Mouse (Mus musculus) Patski (cell line): ENCODE measurements around the gene Gcnt2. TPM values are rescaled to one million over a fixed set of nuclear protein-coding genes. Genes with fewer than 3 reads are reported as not detected.

Experiments
- ATAC-seq: fragments of 100-300 bp; one replicate; pipeline ENCODE4 v1.8.0; 2021
- CTCF ChIA-PET: fragments of 350-600 bp; sonication (Branson Sonifier 250); formaldehyde crosslinking; loops from one replicate; lab custom pipeline; 2022; ENCODE audit warnings: inconsistent platforms; lab: Charles Lee
- POLR2A ChIA-PET: fragments of 350-600 bp; sonication (Branson Sonifier 250); formaldehyde crosslinking; loops from one replicate; lab custom pipeline; 2022; ENCODE audit warnings: antibody characterized with exemption, inconsistent platforms; lab: Charles Lee
- DNase-seq: peaks from one replicate; pipeline ENCODE4 v3.0.0-alpha.2; 2011; ENCODE audit warnings: low read depth, low spot score
- H3K27me3 ChIP-seq: fragments of 371-371 bp; one replicate; pipeline ENCODE4 v1.5.1; 2021
- CTCF ChIP-seq: fragments of 100-300 bp; IDR thresholded peaks from one replicate; pipeline ENCODE4 v1.5.1; 2021
- in situ Hi-C: fragments of 300-500 bp; cut with MboI; formaldehyde crosslinking; loops from 3 replicates; pipeline ENCODE4 v1.11.1; 2018; ENCODE audit warnings: low pct_unique_long_range_greater_than_20kb, mixed read lengths
- polyA plus RNA-seq: library from polyadenylated mRNA; unstranded; gene quantifications from one replicate; pipeline ENCODE4 v1.2.3, GENCODE M21; 2021

Gcnt2 gene
- polyA plus RNA-seq, 1 experiment from 2014 or later, result 71.2 TPM

- DNase-seq (no peak), ATAC-seq (no peak)
- H3K27me3 ChIP-seq, result no peaks in the 10 kb centered on the region
- POLR2A ChIA-PET, result no interaction called here
- in situ Hi-C loops, result loop anchor here (10.0 kb wide), 1 partner anchor 239 kb away; the partner anchor contains the start of gene Smim13
- CTCF ChIA-PET, result interaction anchor here (1.5 kb wide), 1 partner anchor 49 kb away, joined by 3 read pairs; no protein-coding TSS in a partner anchor
- TF ChIP-seq CTCF, result no peak
Measured at GRCm38 (mm10) chr13:41006244-41006643, 146.7 kb downstream of the Gcnt2 start.

GRCm38 (mm10) chr13:41008271-41008670, 148.7 kb downstream of the Gcnt2 start:
- ATAC-seq (no peak), DNase-seq (no peak)
- in situ Hi-C loops, result loop anchor here (10.0 kb wide), 1 partner anchor 237 kb away; the partner anchor contains the start of gene Smim13
- ChIA-PET POLR2A (no interaction called here), CTCF (no interaction called here)
- no peak for TF ChIP-seq CTCF
- H3K27me3 ChIP-seq, result no peaks in the 10 kb centered on the region

DNA sequence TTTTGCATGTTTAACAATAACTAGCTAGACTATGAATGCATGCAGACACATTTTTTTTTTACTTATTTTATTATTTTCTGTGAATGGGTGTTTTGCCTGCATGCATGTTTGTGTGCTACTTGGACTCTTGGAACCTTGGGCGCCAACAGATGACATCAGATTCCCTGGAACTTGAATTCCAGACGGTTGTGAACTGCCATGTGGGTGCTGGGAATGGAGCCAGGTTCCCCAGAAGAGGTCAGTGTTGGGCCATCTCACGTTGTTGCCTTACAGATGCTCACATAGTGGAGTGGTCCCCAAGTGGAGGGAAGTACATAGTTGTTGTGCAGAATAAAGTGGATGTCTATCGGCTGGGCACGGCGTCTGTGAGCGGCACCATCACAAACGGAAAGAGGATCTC, 149.4 kb downstream of the Gcnt2 start:
- ATAC-seq (no peak), DNase-seq (no peak)
- in situ Hi-C loops, result loop anchor here (10.0 kb wide), 1 partner anchor 236 kb away; the partner anchor contains the start of gene Smim13
- ChIA-PET CTCF (interaction anchor here (0.7 kb wide), 1 partner anchor 10 kb away, joined by 3 read pairs; no protein-coding TSS in a partner anchor), POLR2A (no interaction called here)
- H3K27me3 ChIP-seq, result no peaks in the 10 kb centered on the region
- no peak for TF ChIP-seq CTCF

Other genes starting within 250 kb of the Gcnt2 start
- gene Tfap2a, start 121.4 kb upstream of the Gcnt2 start, polyA plus RNA-seq, result 57.2 TPM
- gene Pak1ip1, start 141.3 kb downstream of the Gcnt2 start, polyA plus RNA-seq, result 70.1 TPM
- gene Tmem14c, start 156.5 kb downstream of the Gcnt2 start, polyA plus RNA-seq, result 129 TPM
- 0.05 TPM for gene Mak, start 220.0 kb downstream of the Gcnt2 start, polyA plus RNA-seq